In the genomic region with DNA sequence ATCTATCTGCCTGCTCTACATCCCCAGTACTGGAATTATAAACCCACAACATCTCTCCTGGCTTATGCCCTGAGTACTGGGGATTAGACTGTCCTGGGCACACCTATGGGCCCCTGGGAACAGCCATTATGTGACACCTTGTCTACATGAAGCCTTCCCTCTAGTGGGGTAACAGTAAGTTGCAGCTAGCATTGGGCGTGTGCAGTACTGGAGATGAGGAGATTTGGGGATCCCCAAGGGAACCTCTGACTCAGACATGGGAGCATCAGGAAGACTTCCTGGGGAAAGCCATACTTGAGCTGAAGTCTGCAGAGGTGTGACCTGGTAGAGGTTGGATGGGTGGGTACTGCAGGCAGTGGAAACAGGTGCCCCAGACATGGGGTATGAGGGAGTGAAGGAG, we compare ENCODE assay signal across 25 mouse cellular contexts. TPM values are rescaled to one million over a fixed set of nuclear protein-coding genes. Genes with fewer than 3 reads are reported as not detected.
A peak's percentile ranks its signal among the peaks of the same experiment; 100 is the strongest.
DNase-seq lines count a peak whose midpoint lies in the region; ATAC-seq and TF ChIP-seq lines count a peak whose summit lies in the region.
"Had no signal": no experiment of that assay in that cellular context is flagged by ENCODE, and none has a peak within 500 bp of the region (broad histone marks: within the 10 kb centered on the region; RNA-seq: fewer than 3 reads in every experiment).

No protein-coding gene starts in this region.

- TF ChIP-seq CTCF in layer of hippocampus, adult 2 months (conservative IDR thresholded peaks at IDR 0.05) = peak; percentile 55

- DNase-seq in layer of hippocampus, adult 2 months (ENCODE audit: low spot score in 2 of 2) = no peak
- no peak for DNase-seq in layer of hippocampus, adult 11-12 months (ENCODE audit: low spot score)
- DNase-seq in testis, postnatal 10 days (ENCODE audit: low spot score) = peak; percentile 36
- no peak for DNase-seq in testis, postnatal 14 days (ENCODE audit: low spot score)
- no peak for DNase-seq in embryo, embryonic 9.5 days (ENCODE audit: extremely low spot score)
- no peak for DNase-seq in kidney, postnatal 25 days
- DNase-seq: adrenal gland, postnatal 14 days; cerebellum, adult 2 months; gastrocnemius, adult 2 months; kidney, postnatal 14 days; retina, postnatal 1 day; right cerebral cortex, postnatal 4 days; thymus, adult 18-20 months had no signal

- no peak overlapping the region for H3K27ac ChIP-seq in layer of hippocampus, adult 2 months
- H3K27ac ChIP-seq: embryonic facial prominence, embryonic 12.5 days; gastrocnemius, adult 2 months; heart, embryonic 13.5 days; hindbrain, embryonic 10.5 days; macrophage; midbrain, embryonic 13.5 days had no signal

- ATAC-seq in erythroblast, adult 5-6 weeks (replicated peaks; ENCODE audit: low FRiP score, poor library complexity, severe bottlenecking) = 0 out of 2 replicates have a peak, but pooled peaks have one; percentile 5
- ATAC-seq: midbrain, embryonic 13.5 days had no signal

- no peak overlapping the region for H3K4me3 ChIP-seq in layer of hippocampus, adult 2 months
- H3K4me3 ChIP-seq: embryonic facial prominence, embryonic 12.5 days; gastrocnemius, adult 2 months; heart, embryonic 13.5 days; hindbrain, embryonic 10.5 days; midbrain, embryonic 13.5 days had no signal

RNA-seq across cellular contexts. Expression of a gene that starts 23.6 kb away (rescaled TPM):
- total RNA-seq in layer of hippocampus, adult 2 months (2021) = 1 to 10 TPM; 2.4 to 3.2 TPM
- total RNA-seq in erythroblast, adult 5-6 weeks (2015; ENCODE audit: low replicate concordance) = not detected in 2 replicates
- not detected in 2 replicates for total RNA-seq in erythroblast, adult 5-6 weeks (2017; ENCODE audit: low replicate concordance)
- total RNA-seq: CH12.LX; common myeloid progenitor, adult 5-6 weeks; gastrocnemius, adult 2 months; liver, adult 2 months had no signal

RNA-seq across cellular contexts. Expression of a gene that starts 24.1 kb away (rescaled TPM):
- 10 to 100 TPM in 1 of 2 experiments, 1 to 10 TPM in 1; 9.9 to 10.1 TPM for total RNA-seq in layer of hippocampus, adult 2 months (2021)
- total RNA-seq in erythroblast, adult 5-6 weeks (2015; ENCODE audit: low replicate concordance) = 0.58 and 2.3 TPM in 2 replicates
- 0.84 and 1.2 TPM in 2 replicates for total RNA-seq in erythroblast, adult 5-6 weeks (2017; ENCODE audit: low replicate concordance)
- total RNA-seq: CH12.LX had no signal

RNA-seq across cellular contexts. Expression of a gene that starts 25.5 kb away (rescaled TPM):
- total RNA-seq in layer of hippocampus, adult 2 months (2021) = not detected
- total RNA-seq in erythroblast, adult 5-6 weeks (2015; ENCODE audit: low replicate concordance) = not detected in 2 replicates
- total RNA-seq in erythroblast, adult 5-6 weeks (2017; ENCODE audit: low replicate concordance) = not detected in 2 replicates
- total RNA-seq: adrenal gland, postnatal 14 days; CH12.LX; common myeloid progenitor, adult 5-6 weeks; gastrocnemius, adult 2 months; granulocyte monocyte progenitor cell, adult 5-6 weeks; layer of hippocampus, postnatal 14 days; left cerebral cortex, postnatal 36 days; liver, adult 2 months had no signal

RNA-seq across cellular contexts. Expression of a gene that starts 37.9 kb away (rescaled TPM):
- not detected for total RNA-seq in layer of hippocampus, adult 2 months (2021)
- not detected in 2 replicates for total RNA-seq in erythroblast, adult 5-6 weeks (2015; ENCODE audit: low replicate concordance)
- not detected in 2 replicates for total RNA-seq in erythroblast, adult 5-6 weeks (2017; ENCODE audit: low replicate concordance)
- total RNA-seq: adrenal gland, postnatal 14 days; CH12.LX; common myeloid progenitor, adult 5-6 weeks; gastrocnemius, adult 2 months; granulocyte monocyte progenitor cell, adult 5-6 weeks; layer of hippocampus, postnatal 14 days; left cerebral cortex, postnatal 36 days; liver, adult 2 months had no signal

RNA-seq across cellular contexts. Expression of a gene that starts 41.1 kb away (rescaled TPM):
- total RNA-seq in layer of hippocampus, adult 2 months (2021) = 10 to 100 TPM; 16.5 to 19.5 TPM
- 2.3 and 2.5 TPM in 2 replicates for total RNA-seq in erythroblast, adult 5-6 weeks (2015; ENCODE audit: low replicate concordance)
- total RNA-seq in erythroblast, adult 5-6 weeks (2017; ENCODE audit: low replicate concordance) = 0.42 and 1.2 TPM in 2 replicates
- total RNA-seq: CH12.LX had no signal
